21 mouse cellular contexts compared by ENCODE assay signal in genomic region chr6:52416491-52416890, GRCm38 (mm10).
DNase-seq lines count a peak whose midpoint lies in the region; ATAC-seq and TF ChIP-seq lines count a peak whose summit lies in the region.
"Had no signal": no experiment of that assay in that cellular context is flagged by ENCODE, and none has a peak within 500 bp of the region (broad histone marks: within the 10 kb centered on the region; RNA-seq: fewer than 3 reads in every experiment).

No protein-coding gene starts in this region.

- no peaks in the 10 kb centered on the region for H3K27me3 ChIP-seq in limb, embryonic 14.5 days (ENCODE audit: control insufficient read depth, insufficient read depth, low read length)
- peaks cover 9% of the 10 kb centered on the region; the same call in 1 of the 2 replicates for H3K27me3 ChIP-seq in limb, embryonic 10.5 days (ENCODE audit: low read depth, poor library complexity, severe bottlenecking)
- no peaks in the 10 kb centered on the region for H3K27me3 ChIP-seq in lung, postnatal 0 days (replicated peaks; ENCODE audit: insufficient read depth, low read length)
- H3K27me3 ChIP-seq: limb, embryonic 12.5 days; liver, embryonic 13.5 days; Patski; stomach, embryonic 15.5 days had no signal

- H3K9ac ChIP-seq in limb, embryonic 14.5 days (ENCODE audit: low read depth, low read length, severe bottlenecking): no peak overlapping the region
- H3K9ac ChIP-seq in lung, postnatal 0 days (replicated peaks; ENCODE audit: low read depth): no peak overlapping the region
- H3K9ac ChIP-seq: limb, embryonic 12.5 days; liver, embryonic 13.5 days; stomach, embryonic 15.5 days had no signal

- no peak for ATAC-seq in limb, embryonic 14.5 days (ENCODE audit: low FRiP score, low read depth)
- ATAC-seq in lung, postnatal 0 days: peak; percentile 67
- ATAC-seq: hindbrain, postnatal 0 days; intestine, postnatal 0 days; Patski had no signal

- DNase-seq in heart, adult 11 months: peak; percentile 53
- no peak for DNase-seq in heart, adult 8-10 months (ENCODE audit: low spot score)
- DNase-seq in limb, embryonic 14.5 days (ENCODE audit: low spot score): peak; percentile 17
- no peak for DNase-seq in limb, embryonic 10.5 days (ENCODE audit: low spot score)
- DNase-seq in brain, embryonic 14.5 days (ENCODE audit: low read depth): peak; percentile 77
- DNase-seq in lung, postnatal 0 days (ENCODE audit: low spot score): peak; percentile 57
- DNase-seq in kidney, adult 11 months: no peak
- DNase-seq in thymus, adult 18-20 months: no peak
- DNase-seq: adrenal gland, postnatal 25 days; cerebellum, adult 18-20 months; cerebellum, postnatal 36 days; liver, embryonic 13.5 days; right cerebral cortex, postnatal 14 days; thymus, adult 2 months had no signal

- H3K4me1 ChIP-seq in limb, embryonic 14.5 days (ENCODE audit: control insufficient read depth, insufficient read depth, low read length): peaks cover 25% of the 10 kb centered on the region
- peaks cover 34% of the 10 kb centered on the region for H3K4me1 ChIP-seq in limb, embryonic 10.5 days
- H3K4me1 ChIP-seq in lung, postnatal 0 days (ENCODE audit: insufficient read depth, low read depth, low read length): peaks cover 5% of the 10 kb centered on the region; the same call in 1 of the 2 replicates
- H3K4me1 ChIP-seq: liver, embryonic 13.5 days had no signal

- no peak for TF ChIP-seq POLR2A in limb, embryonic 14.5 days (IDR thresholded peaks at IDR 0.05; ENCODE audit: borderline replicate concordance, extremely low read depth, insufficient read depth, insufficient read length)
- no peak for TF ChIP-seq POLR2A in brain, embryonic 14.5 days (IDR thresholded peaks at IDR 0.05; ENCODE audit: borderline replicate concordance, extremely low read depth, insufficient read depth, insufficient read length, poor library complexity, severe bottlenecking)

- H3K36me3 ChIP-seq in limb, embryonic 14.5 days (ENCODE audit: control insufficient read depth, insufficient read depth, low read length): no peaks in the 10 kb centered on the region
- H3K36me3 ChIP-seq in limb, embryonic 10.5 days: no peaks in the 10 kb centered on the region
- H3K36me3 ChIP-seq in lung, postnatal 0 days (ENCODE audit: insufficient read depth, low read length): no peaks in the 10 kb centered on the region
- H3K36me3 ChIP-seq: limb, embryonic 12.5 days; liver, embryonic 13.5 days; midbrain, embryonic 10.5 days; stomach, embryonic 15.5 days had no signal

- no peak overlapping the region for H3K27ac ChIP-seq in limb, embryonic 14.5 days (replicated peaks; ENCODE audit: low read depth, low read length)
- no peak overlapping the region for H3K27ac ChIP-seq in limb, embryonic 10.5 days
- no peak overlapping the region for H3K27ac ChIP-seq in lung, postnatal 0 days (ENCODE audit: low read length)
- H3K27ac ChIP-seq: hindbrain, postnatal 0 days; liver, embryonic 13.5 days; macrophage; midbrain, embryonic 10.5 days; stomach, embryonic 15.5 days had no signal

- H3K4me2 ChIP-seq in limb, embryonic 14.5 days (replicated peaks; ENCODE audit: low read depth, low read length, severe bottlenecking): no peak overlapping the region
- no peak overlapping the region for H3K4me2 ChIP-seq in lung, postnatal 0 days (replicated peaks; ENCODE audit: low read depth, low read length)
- H3K4me2 ChIP-seq: liver, embryonic 13.5 days; stomach, embryonic 15.5 days had no signal

- no peak for TF ChIP-seq EP300 in lung, postnatal 0 days (IDR thresholded peaks at IDR 0.05)

- WGBS in limb, embryonic 14.5 days: 61% methylated on average over 3 of the region's 3 CpGs
- WGBS in limb, embryonic 10.5 days: 68% methylated on average over 3 of the region's 3 CpGs
- WGBS in lung, postnatal 0 days: 37% methylated on average over 3 of the region's 3 CpGs

- H3K9me3 ChIP-seq in limb, embryonic 14.5 days (ENCODE audit: control insufficient read depth, low read length): peaks cover 4% of the 10 kb centered on the region; the same call in 1 of the 2 replicates
- no peaks in the 10 kb centered on the region for H3K9me3 ChIP-seq in limb, embryonic 10.5 days (replicated peaks)
- no peaks in the 10 kb centered on the region for H3K9me3 ChIP-seq in lung, postnatal 0 days (ENCODE audit: low read length)
- H3K9me3 ChIP-seq: limb, embryonic 12.5 days; liver, embryonic 13.5 days; midbrain, embryonic 10.5 days; stomach, embryonic 15.5 days had no signal

- H3K4me3 ChIP-seq in limb, embryonic 14.5 days (replicated peaks; ENCODE audit: low read length): no peak overlapping the region
- H3K4me3 ChIP-seq in limb, embryonic 10.5 days: no peak overlapping the region
- H3K4me3 ChIP-seq in lung, postnatal 0 days (ENCODE audit: low read depth, low read length): no peak overlapping the region
- H3K4me3 ChIP-seq: limb, embryonic 12.5 days; liver, embryonic 13.5 days; midbrain, embryonic 10.5 days; stomach, embryonic 15.5 days had no signal

- TF ChIP-seq CTCF in brain, embryonic 14.5 days (IDR thresholded peaks at IDR 0.05; ENCODE audit: borderline replicate concordance, extremely low read depth, insufficient read depth, insufficient read length): no peak
- no peak for TF ChIP-seq CTCF in lung, postnatal 0 days (IDR thresholded peaks at IDR 0.05)

Comparison
In these comparisons a context has a peak if more than half of its experiments do, and no peak if none do; other contexts are left out.
1. DNase-seq: peak in heart, adult 11 months (single experiment), limb, embryonic 14.5 days (single experiment), brain, embryonic 14.5 days (single experiment) and lung, postnatal 0 days (single experiment); none in heart, adult 8-10 months (single experiment), limb, embryonic 10.5 days (single experiment), kidney, adult 11 months (single experiment) and thymus, adult 18-20 months (0 of 2).